ENCODE assay signal across 9 mouse cellular contexts in genomic region chr4:133518601-133519368, GRCm38 (mm10). TPM values are rescaled to one million over a fixed set of nuclear protein-coding genes. Genes with fewer than 3 reads are reported as not detected.
DNase-seq lines count a peak whose midpoint lies in the region; ATAC-seq and TF ChIP-seq lines count a peak whose summit lies in the region.
"Had no signal": no experiment of that assay in that cellular context is flagged by ENCODE, and none has a peak within 500 bp of the region (broad histone marks: within the 10 kb centered on the region; RNA-seq: fewer than 3 reads in every experiment).

Gene Kdf1, plus strand, starts transcription at chr4:133518963.

- no peaks in the 10 kb centered on the region for H3K36me3 ChIP-seq in liver, postnatal 0 days (replicated peaks; ENCODE audit: insufficient read depth, low read length)
- H3K36me3 ChIP-seq in stomach, embryonic 16.5 days (ENCODE audit: control insufficient read depth, insufficient read depth, low read length): no peaks in the 10 kb centered on the region

- no peaks in the 10 kb centered on the region for H3K9me3 ChIP-seq in liver, postnatal 0 days (ENCODE audit: low read length)
- H3K9me3 ChIP-seq in stomach, embryonic 16.5 days (replicated peaks; ENCODE audit: control insufficient read depth, low read length): no peaks in the 10 kb centered on the region

- H3K9ac ChIP-seq in liver, postnatal 0 days (replicated peaks): peak within 1 kb of the TSS; percentile 68
- peak within 1 kb of the TSS; percentile 84 for H3K9ac ChIP-seq in stomach, embryonic 16.5 days (ENCODE audit: low read length)

- peak; percentile 86 for ATAC-seq in liver, postnatal 0 days
- peak; percentile 94 for ATAC-seq in stomach, embryonic 16.5 days (ENCODE audit: insufficient read depth, low FRiP score)
- no peak for ATAC-seq in frontal cortex, adult (ENCODE audit: low TSS enrichment)
- no peak for ATAC-seq in monocyte, adult 5-6 weeks (replicated peaks; ENCODE audit: insufficient number of reproducible peaks, low FRiP score, low TSS enrichment, poor library complexity, severe bottlenecking)

- peaks cover 35% of the 10 kb centered on the region for H3K27me3 ChIP-seq in liver, postnatal 0 days (ENCODE audit: insufficient read depth, low read length)
- peaks cover 24% of the 10 kb centered on the region for H3K27me3 ChIP-seq in stomach, embryonic 16.5 days (ENCODE audit: control insufficient read depth, insufficient read depth, low read length)

- H3K4me1 ChIP-seq in brown adipose tissue, adult 24 weeks (ENCODE audit: control insufficient read depth, insufficient read depth, insufficient read length, low read length): no peaks in the 10 kb centered on the region
- no peaks in the 10 kb centered on the region for H3K4me1 ChIP-seq in liver, postnatal 0 days (ENCODE audit: insufficient read depth)
- peaks cover 8% of the 10 kb centered on the region for H3K4me1 ChIP-seq in stomach, embryonic 16.5 days (ENCODE audit: control insufficient read depth, insufficient read depth, low read length)

- 5% methylated on average over 54 of the region's 69 CpGs for WGBS in liver, postnatal 0 days (ENCODE audit: insufficient replicate concordance)
- 4% methylated on average over 65 of the region's 69 CpGs for WGBS in stomach, embryonic 16.5 days

- peak; percentile 39 for DNase-seq in ES-CJ7 (ENCODE audit: low read depth, low spot score)
- DNase-seq in kidney, adult 11 months: peak; percentile 86
- DNase-seq in liver, postnatal 0 days: peak; percentile 62
- DNase-seq in frontal cortex, adult 2 months (ENCODE audit: extremely low spot score in 1 of 2, low spot score in 1 of 2): no peak

- TF ChIP-seq CTCF in liver, postnatal 0 days (IDR thresholded peaks at IDR 0.05; ENCODE audit: low read depth): no peak

- peak within 1 kb of the TSS; percentile 12; the same call in 1 of the 2 replicates for H3K4me3 ChIP-seq in brown adipose tissue, adult 24 weeks (ENCODE audit: insufficient read depth, low read depth, low read length)
- H3K4me3 ChIP-seq in liver, postnatal 0 days (ENCODE audit: low read depth, low read length): peak within 1 kb of the TSS; percentile 54
- peak within 1 kb of the TSS; percentile 60 for H3K4me3 ChIP-seq in stomach, embryonic 16.5 days (replicated peaks; ENCODE audit: low read length)

- no peak for TF ChIP-seq EP300 in liver, postnatal 0 days (IDR thresholded peaks at IDR 0.05; ENCODE audit: low read depth)

- H3K4me2 ChIP-seq in liver, postnatal 0 days (ENCODE audit: low read depth, low read length): peak within 1 kb of the TSS; percentile 68
- H3K4me2 ChIP-seq in stomach, embryonic 16.5 days (ENCODE audit: low read depth, low read length): peak within 1 kb of the TSS; percentile 44

- H3K27ac ChIP-seq in brown adipose tissue, adult 24 weeks (replicated peaks; ENCODE audit: low read depth, low read length): no peak within 1 kb of the TSS
- H3K27ac ChIP-seq in liver, postnatal 0 days (ENCODE audit: low read depth): no peak within 1 kb of the TSS
- H3K27ac ChIP-seq in stomach, embryonic 16.5 days (ENCODE audit: low read length): peak within 1 kb of the TSS; percentile 48

RNA-seq across cellular contexts. Expression of gene Kdf1, which starts in this region (rescaled TPM):
- polyA plus RNA-seq in brown adipose tissue, adult 24 weeks (2012; ENCODE audit: insufficient read depth, insufficient read length, missing spikeins): not detected in 2 replicates
- 5.5 and 5.9 TPM in 2 replicates for polyA plus RNA-seq in liver, postnatal 0 days (2015; fragmentation: Nextera tagmentation; extraction: Ambion mirVana)
- 33.7 and 39.0 TPM in 2 replicates for polyA plus RNA-seq in stomach, embryonic 16.5 days (2015; fragmentation: Nextera tagmentation; extraction: Ambion mirVana)
- 0.14 and 0.50 TPM in 2 replicates for polyA plus RNA-seq in frontal cortex, adult 2 months (2012; rRNA removed)
- not detected in 3 replicates for total RNA-seq in monocyte, adult 5-6 weeks (2017)
- total RNA-seq: common myeloid progenitor, adult 5-6 weeks had no signal

Comparison
In these comparisons a context has a peak if more than half of its experiments do, and no peak if none do; other contexts are left out.
1. DNase-seq: peak in ES-CJ7 (single experiment), kidney, adult 11 months (single experiment) and liver, postnatal 0 days (single experiment); none in frontal cortex, adult 2 months (0 of 2).
2. ATAC-seq: peak in liver, postnatal 0 days (single experiment) and stomach, embryonic 16.5 days (single experiment); none in frontal cortex, adult (single experiment) and monocyte, adult 5-6 weeks (single experiment).
3. Peak in every context shown above with its lines, with median percentiles within 50 percentile points of each other: H3K4me3 ChIP-seq.